In the genomic region with DNA sequence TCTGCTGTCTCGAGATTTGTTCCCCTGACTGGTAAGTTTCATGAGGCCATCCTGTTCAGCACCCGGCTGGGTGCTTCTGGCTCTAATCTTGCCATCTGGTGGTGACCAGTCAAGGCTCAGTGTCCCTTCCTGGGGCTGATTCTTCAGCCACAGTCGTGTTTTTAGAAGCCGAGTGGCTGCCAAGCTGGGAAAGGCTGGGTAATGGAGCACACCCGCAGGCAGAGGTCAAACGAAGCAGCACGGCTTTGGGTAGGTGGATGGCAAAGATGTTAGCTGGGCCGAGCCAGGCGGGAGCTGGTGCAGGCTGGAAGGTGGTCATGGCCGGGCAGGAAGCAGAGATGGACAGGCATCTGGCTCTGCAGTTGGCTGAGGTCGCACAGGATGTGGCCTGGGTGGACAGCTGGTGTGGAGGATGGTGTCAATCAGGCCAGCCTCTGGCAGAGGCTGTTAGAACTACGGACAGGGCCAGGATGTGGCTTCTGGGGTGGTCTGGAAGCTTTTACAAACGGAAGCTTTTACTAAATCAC, we compare ENCODE assay signal across 8 mouse cellular contexts. TPM values are rescaled to one million over a fixed set of nuclear protein-coding genes. Genes with fewer than 3 reads are reported as not detected.
DNase-seq lines count a peak whose midpoint lies in the region; ATAC-seq lines count a peak whose summit lies in the region.

No protein-coding gene starts in this region.

- H3K27me3 ChIP-seq in kidney, embryonic 15.5 days, result 0 out of 2 replicates have a peak, but pooled peaks cover 3% of the 10 kb centered on the region
- no peaks in the 10 kb centered on the region for H3K27me3 ChIP-seq in intestine, embryonic 15.5 days (replicated peaks)
- H3K27me3 ChIP-seq in midbrain, embryonic 14.5 days (ENCODE audit: control insufficient read depth, insufficient read depth, low read length), result no peaks in the 10 kb centered on the region

- no peak overlapping the region for H3K27ac ChIP-seq in kidney, embryonic 15.5 days
- no peak overlapping the region for H3K27ac ChIP-seq in intestine, embryonic 15.5 days
- H3K27ac ChIP-seq in midbrain, embryonic 14.5 days (replicated peaks; ENCODE audit: low read depth, low read length), result no peak overlapping the region

- no peak for ATAC-seq in kidney, embryonic 15.5 days (replicated peaks; ENCODE audit: low FRiP score)
- ATAC-seq in hematopoietic stem cell, adult 5-6 weeks (replicated peaks in 1 of 2; ENCODE audit: insufficient read depth in 1 of 2, low FRiP score in 2 of 2, low TSS enrichment in 1 of 2, low read depth in 1 of 2, poor library complexity in 2 of 2, severe bottlenecking in 2 of 2), result peak; percentile 79 to 86
- ATAC-seq in intestine, embryonic 15.5 days, result no peak
- ATAC-seq in midbrain, embryonic 14.5 days (ENCODE audit: low FRiP score, low TSS enrichment), result no peak

- no peak overlapping the region for H3K9ac ChIP-seq in kidney, embryonic 15.5 days
- H3K9ac ChIP-seq in intestine, embryonic 15.5 days, result no peak overlapping the region
- no peak overlapping the region for H3K9ac ChIP-seq in midbrain, embryonic 14.5 days (replicated peaks; ENCODE audit: low read length)

- H3K9me3 ChIP-seq in kidney, embryonic 15.5 days (replicated peaks), result no peaks in the 10 kb centered on the region
- no peaks in the 10 kb centered on the region for H3K9me3 ChIP-seq in intestine, embryonic 15.5 days
- H3K9me3 ChIP-seq in midbrain, embryonic 14.5 days (ENCODE audit: control insufficient read depth, low read length), result no peaks in the 10 kb centered on the region

- DNase-seq in kidney, adult 11 months, result peak; percentile 38
- DNase-seq in cerebellum, adult 11 months, result peak; percentile 25
- DNase-seq in mesoderm, embryonic 11.5 days (ENCODE audit: low read depth, low spot score), result peak; percentile 55
- DNase-seq in urinary bladder, adult 2 months (ENCODE audit: low spot score), result no peak
- DNase-seq in midbrain, embryonic 14.5 days, result no peak

- no peaks in the 10 kb centered on the region for H3K36me3 ChIP-seq in kidney, embryonic 15.5 days
- H3K36me3 ChIP-seq in intestine, embryonic 15.5 days, result no peaks in the 10 kb centered on the region
- H3K36me3 ChIP-seq in midbrain, embryonic 14.5 days (ENCODE audit: control insufficient read depth, insufficient read depth, low read length), result no peaks in the 10 kb centered on the region

- no peak overlapping the region for H3K4me2 ChIP-seq in kidney, embryonic 15.5 days
- no peak overlapping the region for H3K4me2 ChIP-seq in intestine, embryonic 15.5 days (replicated peaks)
- H3K4me2 ChIP-seq in midbrain, embryonic 14.5 days (ENCODE audit: low read length), result no peak overlapping the region

- H3K4me1 ChIP-seq in kidney, embryonic 15.5 days, result peaks cover 21% of the 10 kb centered on the region
- 0 out of 2 replicates have a peak, but pooled peaks cover 4% of the 10 kb centered on the region for H3K4me1 ChIP-seq in intestine, embryonic 15.5 days (replicated peaks)
- H3K4me1 ChIP-seq in midbrain, embryonic 14.5 days (ENCODE audit: control insufficient read depth, insufficient read depth, low read length), result no peaks in the 10 kb centered on the region

- 19% methylated on average over 13 of the region's 13 CpGs for WGBS in kidney, embryonic 15.5 days
- 33% methylated on average over 13 of the region's 13 CpGs for WGBS in intestine, embryonic 15.5 days
- WGBS in midbrain, embryonic 14.5 days, result 63% methylated on average over 13 of the region's 13 CpGs

- no peak overlapping the region for H3K4me3 ChIP-seq in kidney, embryonic 15.5 days (replicated peaks)
- H3K4me3 ChIP-seq in intestine, embryonic 15.5 days (replicated peaks), result no peak overlapping the region
- H3K4me3 ChIP-seq in midbrain, embryonic 14.5 days (replicated peaks; ENCODE audit: low read depth, low read length), result no peak overlapping the region

RNA-seq across cellular contexts. Expression of gene Zc3h12a, which starts 49.1 kb away (rescaled TPM):
- 0.33 and 0.44 TPM in 2 replicates for polyA plus RNA-seq in kidney, embryonic 15.5 days (2015; fragmentation: Nextera tagmentation; extraction: Ambion mirVana)
- total RNA-seq in hematopoietic stem cell, adult 5-6 weeks (2017), result 7.0 and 11.4 TPM in 2 replicates
- polyA plus RNA-seq in urinary bladder, adult 2 months (2012; rRNA removed), result 12.5 and 13.1 TPM in 2 replicates
- 1.4 and 1.8 TPM in 2 replicates for polyA plus RNA-seq in intestine, embryonic 15.5 days (2015; fragmentation: Nextera tagmentation; extraction: Ambion mirVana)
- polyA plus RNA-seq in midbrain, embryonic 14.5 days (2014; fragmentation: Nextera tagmentation; extraction: Ambion mirVana), result 0.22 and 0.46 TPM in 2 replicates

Comparison
In these comparisons a context has a peak if more than half of its experiments do, and no peak if none do; other contexts are left out.
1. DNase-seq: peak in kidney, adult 11 months (single experiment), cerebellum, adult 11 months (single experiment) and mesoderm, embryonic 11.5 days (single experiment); none in urinary bladder, adult 2 months (single experiment) and midbrain, embryonic 14.5 days (single experiment).
2. ATAC-seq: peak in hematopoietic stem cell, adult 5-6 weeks (2 of 2); none in kidney, embryonic 15.5 days (single experiment), intestine, embryonic 15.5 days (single experiment) and midbrain, embryonic 14.5 days (single experiment).